Mouse (Mus musculus) thymus, adult 2 months (tissue): ENCODE measurements around the gene Tarm1. TPM values are rescaled to one million over a fixed set of nuclear protein-coding genes. Genes with fewer than 3 reads are reported as not detected.

Experiments
- DNase-seq: peaks from one replicate; pipeline ENCODE4 v3.0.0; 2021
- H3K27ac ChIP-seq: fragments of 200-500 bp; 2 replicates; pipeline ENCODE4 v1.5.1; 2012; ENCODE audit warnings: low read length, control low read depth; ENCODE audit not compliant: control insufficient read depth, insufficient read depth
- H3K27me3 ChIP-seq: fragments of 200-500 bp; 2 replicates; pipeline ENCODE4 v1.6.1; 2012; ENCODE audit warnings: mild to moderate bottlenecking, low read length, moderate library complexity, mixed read lengths; ENCODE audit not compliant: control insufficient read depth, insufficient read depth
- H3K36me3 ChIP-seq: fragments of 200-500 bp; 2 replicates; pipeline ENCODE4 v1.6.1; 2012; ENCODE audit warnings: mild to moderate bottlenecking, low read length, moderate library complexity; ENCODE audit not compliant: control insufficient read depth, insufficient read depth
- H3K4me1 ChIP-seq: fragments of 200-500 bp; replicated peaks from 2 replicates; pipeline ENCODE4 v1.6.1; 2012; ENCODE audit warnings: low read length; ENCODE audit not compliant: control insufficient read depth, insufficient read depth
- H3K4me3 ChIP-seq: fragments of 200-500 bp; 2 replicates; pipeline ENCODE4 v1.5.1; 2012; ENCODE audit warnings: mild to moderate bottlenecking, low read length, control low read depth, moderate library complexity; ENCODE audit not compliant: control insufficient read depth, insufficient read depth
- CTCF ChIP-seq: fragments of 200-500 bp; IDR thresholded peaks from 2 replicates; pipeline ENCODE4 v1.5.1; 2012; ENCODE audit warnings: mild to moderate bottlenecking, control low read depth, low read length, moderate library complexity, borderline replicate concordance; ENCODE audit not compliant: control insufficient read depth, poor library complexity, insufficient read depth; ENCODE audit errors: extremely low read depth
- POLR2A ChIP-seq: fragments of 200-500 bp; IDR thresholded peaks from 2 replicates; pipeline ENCODE4 v1.6.1; 2012; ENCODE audit warnings: mild to moderate bottlenecking, low read length, control low read depth, moderate library complexity; ENCODE audit not compliant: control insufficient read depth, poor library complexity, insufficient read depth; ENCODE audit errors: extremely low read depth
- WGBS: fragments of 180-500 bp; shearing (Covaris S2); methylation state at CpG from one replicate; pipeline ENCODE4 v1.1.7; 2018; 5-methylcytosine and 5-hydroxymethylcytosine counted together
- polyA plus RNA-seq: library from polyadenylated mRNA; depleted of rRNA; stranded (reverse); fragments of >200 nt; gene quantifications from 2 replicates; pipeline ENCODE4 v1.2.3, GENCODE M21; 2012; rRNA removed

Tarm1 gene
- 0.52 and 0.53 TPM in 2 replicates for polyA plus RNA-seq

DNA sequence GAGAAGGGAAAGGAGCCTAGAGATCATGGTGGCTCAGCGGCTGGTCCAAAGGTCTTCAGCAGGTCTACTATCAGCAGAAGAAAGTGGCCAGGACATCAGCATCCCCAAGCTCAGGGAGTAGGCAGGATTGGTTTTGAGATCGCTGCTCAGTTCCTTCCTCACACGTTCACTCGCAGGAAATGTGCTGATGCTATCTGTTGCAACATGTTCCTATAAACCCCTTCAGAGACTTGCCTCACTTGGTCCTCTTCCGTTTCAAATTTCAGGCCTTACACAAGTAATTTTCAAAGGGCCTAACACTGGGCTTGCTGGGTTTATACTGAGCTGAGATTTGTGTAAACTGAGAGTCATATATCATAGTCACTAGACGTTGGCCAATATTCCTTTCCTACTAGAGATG is at the start of gene Tarm1:
Tarm1 (minus strand) TSS at position 186 of the 400 bp plus-strand sequence.
- Histone ChIP-seq H3K27ac (no peak within 1 kb of the TSS), H3K36me3 (no peaks in the 10 kb centered on the region), H3K4me3 (no peak within 1 kb of the TSS), H3K4me1 (no peaks in the 10 kb centered on the region), H3K27me3 (no peaks in the 10 kb centered on the region)
- TF ChIP-seq POLR2A, result no peak
- TF ChIP-seq CTCF, result no peak
- 20% methylated on average over 6 of the region's 6 CpGs for WGBS
- no peak for DNase-seq

DNA sequence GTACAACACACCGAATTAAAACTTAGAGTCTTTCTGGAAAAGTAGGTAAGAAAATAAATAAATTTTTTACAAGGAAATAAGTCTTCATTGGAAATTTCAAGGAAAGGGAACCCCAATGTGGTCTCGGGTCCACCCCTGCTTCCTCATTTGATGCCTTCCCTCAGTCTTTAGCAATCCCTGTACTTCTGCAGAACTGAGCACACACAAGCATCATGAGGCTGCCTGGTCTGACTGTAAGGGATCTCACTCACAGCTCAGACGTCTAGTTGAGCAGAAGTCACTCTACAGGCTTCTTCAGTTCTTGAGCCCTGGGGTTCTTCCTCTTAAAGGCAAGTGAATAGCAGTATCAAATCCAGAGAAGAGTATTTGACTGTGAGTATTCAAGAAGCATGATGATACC is 3.5 kb upstream of the Tarm1 start:
- Histone ChIP-seq H3K4me1 (no peaks in the 10 kb centered on the region), H3K27me3 (no peaks in the 10 kb centered on the region), H3K27ac (no peak overlapping the region), H3K36me3 (no peaks in the 10 kb centered on the region), H3K4me3 (no peak overlapping the region)
- no peak for TF ChIP-seq POLR2A
- TF ChIP-seq CTCF, result no peak
- 68% methylated on average over 3 of the region's 3 CpGs for WGBS
- no peak for DNase-seq

DNA sequence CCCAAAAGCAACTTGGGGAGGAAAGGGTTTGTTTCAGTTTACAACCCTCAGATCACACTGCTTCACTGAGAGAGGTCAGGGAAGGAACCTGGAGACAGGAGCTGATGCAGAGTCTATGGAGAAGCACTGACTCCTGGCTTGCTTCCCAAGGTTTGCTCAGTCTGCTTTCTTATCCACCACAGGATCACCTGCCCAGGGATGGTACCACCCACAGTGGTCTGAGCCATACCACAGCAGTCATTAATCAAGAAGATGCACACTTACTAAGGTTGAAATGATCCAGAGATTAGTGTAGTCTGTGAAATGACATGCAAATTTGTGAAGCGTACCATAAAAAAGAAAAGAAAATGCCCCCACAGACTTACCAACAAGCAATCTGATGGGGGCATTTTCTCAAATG is 2.0 kb downstream of the Tarm1 start:
- no peak overlapping the region for H3K27ac ChIP-seq
- no peak overlapping the region for H3K4me3 ChIP-seq
- TF ChIP-seq CTCF, result no peak
- no peak for TF ChIP-seq POLR2A
- no peaks in the 10 kb centered on the region for H3K27me3 ChIP-seq
- H3K36me3 ChIP-seq, result no peaks in the 10 kb centered on the region
- no peak for DNase-seq
- H3K4me1 ChIP-seq, result no peaks in the 10 kb centered on the region
- 97% methylated on average over 1 of the region's 1 CpGs for WGBS

DNA sequence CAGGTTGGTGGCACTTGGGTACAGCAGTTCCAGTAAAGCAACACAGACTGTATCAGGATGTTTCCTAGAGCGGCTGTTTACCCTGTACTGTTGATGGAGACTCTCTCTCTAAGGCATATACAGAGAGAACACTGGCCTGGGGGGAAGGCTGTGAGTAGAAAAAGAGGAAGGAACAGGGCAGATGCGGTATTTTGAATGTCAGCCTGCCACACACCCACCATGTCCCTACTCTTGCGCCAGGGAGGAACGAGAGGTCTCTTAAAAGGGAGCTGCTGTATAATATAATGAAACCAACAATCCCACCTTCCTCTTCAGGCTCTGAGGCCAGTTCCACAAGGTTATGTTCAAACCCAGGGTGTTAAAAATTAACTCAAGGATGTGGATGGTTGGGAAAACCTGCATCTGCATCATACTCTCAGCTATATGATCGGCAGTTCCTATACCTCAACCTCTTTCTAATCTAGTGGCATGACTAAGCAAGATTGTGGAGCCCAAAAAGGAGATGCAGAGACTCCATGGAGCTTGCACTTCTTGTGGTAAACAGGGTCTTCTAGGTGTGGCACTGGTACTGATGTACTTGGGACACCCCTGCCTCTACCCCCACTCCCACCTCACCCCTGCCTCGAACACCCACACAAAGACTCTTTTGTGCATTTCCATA is 20.3 kb downstream of the Tarm1 start:
- 20% methylated on average over 6 of the region's 6 CpGs for whole genome bisulfite sequencing
- no peaks in the 10 kb centered on the region for H3K4me1 ChIP-seq
- H3K4me3 ChIP-seq, result no peak overlapping the region
- no peaks in the 10 kb centered on the region for H3K27me3 ChIP-seq
- H3K27ac ChIP-seq, result no peak overlapping the region
- TF ChIP-seq CTCF, result no peak
- no peak for TF ChIP-seq POLR2A
- H3K36me3 ChIP-seq, result no peaks in the 10 kb centered on the region
- DNase-seq, result no peak

DNA sequence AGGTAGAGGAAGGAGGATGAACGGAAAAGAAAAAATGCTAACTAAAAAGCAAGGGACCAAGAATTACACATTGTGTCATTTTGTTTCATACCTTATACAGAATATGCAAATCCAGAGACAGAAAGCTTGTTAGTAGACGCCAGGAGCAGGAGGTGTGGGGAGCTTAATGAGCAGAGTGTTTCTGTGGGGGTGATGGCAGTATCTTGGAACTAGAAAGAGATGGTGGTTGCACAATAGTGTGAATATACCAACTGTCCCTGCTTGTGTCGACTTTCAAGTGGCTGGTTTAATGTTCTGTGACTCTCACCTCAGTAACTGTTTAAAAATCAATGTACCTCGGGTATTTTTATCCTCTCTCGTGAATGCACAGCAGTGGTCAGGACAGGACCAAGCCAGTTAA is 25.7 kb downstream of the Tarm1 start:
- Histone ChIP-seq H3K4me3 (no peak overlapping the region), H3K27me3 (no peaks in the 10 kb centered on the region), H3K36me3 (no peaks in the 10 kb centered on the region), H3K27ac (no peak overlapping the region), H3K4me1 (no peaks in the 10 kb centered on the region)
- 85% methylated on average over 5 of the region's 5 CpGs for WGBS
- TF ChIP-seq CTCF, result no peak
- TF ChIP-seq POLR2A, result no peak
- DNase-seq, result no peak

DNA sequence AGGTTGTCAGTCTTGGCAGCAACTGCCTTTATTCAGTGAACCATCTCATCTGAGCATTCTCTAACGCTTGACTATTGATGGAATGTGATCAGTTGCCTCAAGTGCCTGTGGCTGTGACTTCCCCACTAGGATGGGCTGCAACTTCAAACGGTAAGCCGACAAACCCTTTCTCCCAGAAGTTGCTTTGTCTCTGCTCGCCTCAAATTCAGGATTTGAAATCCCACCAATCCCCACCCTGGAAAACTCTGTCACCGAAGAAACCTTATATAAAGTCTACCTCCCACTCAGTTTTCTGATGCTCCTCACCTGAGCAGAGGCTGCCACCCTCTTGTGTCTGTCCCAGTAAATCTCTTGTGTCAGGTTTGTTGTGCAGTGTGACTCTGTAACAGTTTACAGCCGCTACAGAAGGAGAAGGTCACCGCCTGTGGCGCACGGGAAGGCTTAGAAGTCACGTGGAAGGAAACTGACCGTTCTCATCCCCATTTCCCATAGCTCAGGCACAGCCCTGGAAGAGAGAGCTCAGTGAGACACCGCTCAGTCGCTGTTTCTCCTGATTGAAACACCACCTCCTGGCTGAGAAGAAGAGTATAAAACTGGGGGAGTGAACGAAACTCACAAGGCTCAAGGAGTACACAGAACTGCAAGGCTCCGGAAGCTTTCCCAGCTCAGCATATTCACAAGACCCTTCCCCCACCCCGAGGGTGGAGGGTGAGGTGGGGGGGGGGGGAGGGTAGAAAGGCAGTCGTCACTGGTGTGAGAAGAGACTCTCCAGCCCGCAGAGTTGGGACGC is 27.9 kb downstream of the Tarm1 start:
- 38% methylated on average over 19 of the region's 19 CpGs for WGBS

More for the DNA sequence above, 27.9 kb downstream of the Tarm1 start:
- no peak for TF ChIP-seq POLR2A
- no peak for TF ChIP-seq CTCF
- Histone ChIP-seq H3K27ac (no peak overlapping the region), H3K4me1 (no peaks in the 10 kb centered on the region), H3K27me3 (no peaks in the 10 kb centered on the region), H3K36me3 (no peaks in the 10 kb centered on the region), H3K4me3 (no peak overlapping the region)
- DNase-seq, result no peak
